ENCODE assay signal across 8 mouse cellular contexts in the genomic region with DNA sequence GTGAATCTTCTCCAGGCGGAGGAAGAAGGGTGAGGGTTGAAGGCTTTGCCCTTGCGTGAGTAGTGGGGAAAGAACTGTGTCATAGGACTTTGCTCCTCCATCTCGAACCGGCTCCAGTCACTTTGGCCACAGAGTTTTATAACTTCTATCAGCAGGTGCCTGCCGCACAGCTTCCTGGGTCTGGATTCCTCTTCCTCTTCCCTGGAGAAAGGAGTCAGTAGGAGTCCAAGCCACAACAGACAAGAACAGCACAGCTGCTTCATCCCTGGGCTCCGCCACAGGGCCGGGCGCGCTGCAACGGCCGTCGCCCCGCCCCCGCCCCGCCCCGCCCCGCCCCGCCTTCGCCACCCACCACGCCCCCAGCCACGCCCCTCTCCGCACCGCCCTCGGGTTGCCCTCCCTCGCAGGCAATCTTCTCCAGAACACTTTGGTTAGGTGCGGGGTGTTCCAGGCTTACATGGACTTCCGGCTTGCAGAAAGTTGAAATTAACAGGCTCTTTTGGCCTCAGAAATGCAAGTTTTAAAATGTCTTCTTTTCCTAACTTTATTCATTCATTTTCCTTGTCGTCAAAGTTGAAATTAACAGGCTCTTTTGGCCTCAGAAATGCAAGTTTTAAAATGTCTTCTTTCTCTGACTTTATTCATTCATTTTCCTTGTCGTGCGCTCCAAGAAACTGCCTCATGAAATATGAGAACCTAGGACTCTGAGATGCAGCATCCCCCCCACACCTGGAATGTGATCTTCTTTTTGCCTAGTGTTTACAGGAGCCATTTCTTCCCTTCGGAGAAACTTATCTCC. TPM values are rescaled to one million over a fixed set of nuclear protein-coding genes. Genes with fewer than 3 reads are reported as not detected.
A peak's percentile ranks its signal among the peaks of the same experiment; 100 is the strongest.
DNase-seq lines count a peak whose midpoint lies in the region; ATAC-seq and TF ChIP-seq lines count a peak whose summit lies in the region.

A gene (minus strand): TSS at position 304 of the 799 bp plus-strand sequence.

- H3K36me3 ChIP-seq in ES-E14 (ENCODE audit: control insufficient read depth, insufficient read depth, low read length, poor library complexity, severe bottlenecking) = no peaks in the 10 kb centered on the region
- H3K36me3 ChIP-seq in forebrain, embryonic 10.5 days (replicated peaks) = no peaks in the 10 kb centered on the region

- H3K4me1 ChIP-seq in ES-E14 (ENCODE audit: control insufficient read depth in 2 of 2, insufficient read depth in 2 of 2, low read length in 2 of 2, poor library complexity in 1 of 2) = peaks cover 2 to 4% of the 10 kb centered on the region in 2 experiments; a peak in 1 of 4 replicates
- H3K4me1 ChIP-seq in forebrain, embryonic 10.5 days = peaks cover 21% of the 10 kb centered on the region

- H3K27me3 ChIP-seq in forebrain, embryonic 10.5 days (ENCODE audit: poor library complexity, severe bottlenecking) = peaks cover 21% of the 10 kb centered on the region

- peak within 1 kb of the TSS; percentile 56 to 81 for H3K4me3 ChIP-seq in ES-E14 (ENCODE audit: insufficient read depth in 1 of 2, low read depth in 1 of 2, low read length in 2 of 2, poor library complexity in 1 of 2, severe bottlenecking in 1 of 2)
- peak within 1 kb of the TSS; percentile 51 for H3K4me3 ChIP-seq in forebrain, embryonic 10.5 days

- no peaks in the 10 kb centered on the region for H3K9me3 ChIP-seq in ES-E14 (ENCODE audit: control insufficient read depth, insufficient read depth, low read depth, low read length)
- no peaks in the 10 kb centered on the region for H3K9me3 ChIP-seq in forebrain, embryonic 10.5 days

- H3K27ac ChIP-seq in ES-E14 (ENCODE audit: insufficient read depth, low read depth, low read length, poor library complexity, severe bottlenecking) = no peak within 1 kb of the TSS
- peak within 1 kb of the TSS; percentile 62 for H3K27ac ChIP-seq in forebrain, embryonic 10.5 days

- in situ Hi-C loops in ES-E14 (cut with MboI; ENCODE audit: low sequenced_read_pairs in 2 of 2, unreplicated experiment in 2 of 2) = no loop called here

- peak within 1 kb of the TSS; percentile 78 for H3K9ac ChIP-seq in ES-E14 (ENCODE audit: insufficient read depth, low read depth, low read length, poor library complexity, severe bottlenecking)

- peak; percentile 96 for ATAC-seq in megakaryocyte progenitor cell, adult 5-6 weeks (replicated peaks; ENCODE audit: poor library complexity)

- WGBS in forebrain, embryonic 10.5 days = 4% methylated on average over 31 of the region's 31 CpGs

- DNase-seq in ES-E14 (ENCODE audit: low read depth, low spot score) = peak; percentile 44
- peak; percentile 89 for DNase-seq in adrenal gland, postnatal 14 days
- peak; percentile 81 for DNase-seq in forebrain, embryonic 10.5 days (ENCODE audit: extremely low spot score, low spot score)
- peak; percentile 76 to 82 for DNase-seq in heart, postnatal 14 days
- DNase-seq in kidney, postnatal 4 days = peak; percentile 86 to 90
- DNase-seq in right cerebral cortex, postnatal 25 days = peak; percentile 10
- peak; percentile 53 to 70 for DNase-seq in urinary bladder, postnatal 36 days (ENCODE audit: low spot score in 2 of 2)

- intact Hi-C loops in heart, postnatal 14 days (cut with DNase I) = no loop called here

TF ChIP-seq in ES-E14, 5 proteins besides CTCF, POLR2A, EP300 and RAD21:
- TF ChIP-seq ZNF384 (IDR thresholded peaks at IDR 0.05; ENCODE audit: low read depth, low read length) (no peak), MAFK (IDR thresholded peaks at IDR 0.05; ENCODE audit: insufficient read depth, low read depth, low read length) (no peak), CHD2 (IDR thresholded peaks at IDR 0.05; ENCODE audit: low read depth, low read length) (no peak), HCFC1 (IDR thresholded peaks at IDR 0.05; ENCODE audit: borderline replicate concordance, insufficient read depth, low read length) (no peak), ZC3H11A (IDR thresholded peaks at IDR 0.05; ENCODE audit: borderline replicate concordance, low read depth, low read length) (no peak)

RNA-seq across cellular contexts. Expression of the gene that starts here (rescaled TPM):
- 1.7 and 3.2 TPM in 2 replicates for total RNA-seq in ES-E14 (2012; rRNA removed)
- 0.85 and 0.94 TPM in 2 replicates for total RNA-seq in adrenal gland, postnatal 14 days (2021)
- polyA plus RNA-seq in forebrain, embryonic 10.5 days (2016; fragmentation: Nextera tagmentation; extraction: Ambion mirVana) = 5.0 and 5.3 TPM in 2 replicates
- total RNA-seq in heart, postnatal 14 days (2021) = under 1 TPM in 1 of 2 experiments, not detected in 1; 0.32 TPM
- total RNA-seq in megakaryocyte progenitor cell, adult 5-6 weeks (2015) = 2.3 and 3.7 TPM in 2 replicates
- total RNA-seq in megakaryocyte progenitor cell, adult 5-6 weeks (2017) = 1.1 and 1.7 TPM in 2 replicates

Comparison
In these comparisons a context has a peak if more than half of its experiments do, and no peak if none do; other contexts are left out.
1. Peak in DNase-seq in adrenal gland, postnatal 14 days; RNA of the gene not detected or under 1 TPM.
2. Peak in DNase-seq in heart, postnatal 14 days; RNA of the gene not detected or under 1 TPM.
3. DNase-seq: peak in every context shown above with its lines; median percentile 89 in adrenal gland, postnatal 14 days; 88 in kidney, postnatal 4 days; 81 in forebrain, embryonic 10.5 days; 79 in heart, postnatal 14 days; 62 in urinary bladder, postnatal 36 days; 44 in ES-E14; 10 in right cerebral cortex, postnatal 25 days.